In the genomic region with DNA sequence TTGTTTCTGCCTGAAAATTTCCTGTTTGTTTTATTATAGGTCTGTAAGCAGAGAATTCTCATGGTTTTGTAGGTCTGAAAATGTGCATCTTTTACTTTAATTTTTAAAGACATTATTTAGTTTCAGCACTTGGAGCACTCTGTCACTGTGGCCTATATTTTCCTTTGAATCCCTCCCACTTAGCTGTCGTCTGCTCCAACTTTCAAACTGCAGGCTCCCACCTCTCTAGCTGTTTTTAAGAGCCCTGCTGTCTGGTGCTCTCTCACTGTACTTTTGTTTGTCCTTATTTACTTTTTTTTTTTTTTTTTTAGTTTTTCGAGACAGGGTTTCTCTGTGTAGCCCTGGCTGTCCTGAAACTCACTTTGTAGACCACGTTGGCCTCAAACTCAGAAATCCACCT, we compare ENCODE assay signal across 33 mouse cellular contexts. TPM values are rescaled to one million over a fixed set of nuclear protein-coding genes. Genes with fewer than 3 reads are reported as not detected.
DNase-seq lines count a peak whose midpoint lies in the region; ATAC-seq and TF ChIP-seq lines count a peak whose summit lies in the region.
"Had no signal": no experiment of that assay in that cellular context is flagged by ENCODE, and none has a peak within 500 bp of the region (broad histone marks: within the 10 kb centered on the region; RNA-seq: fewer than 3 reads in every experiment).

No protein-coding gene starts in this region.

- H3K27me3 ChIP-seq in intestine, embryonic 15.5 days (replicated peaks): no peaks in the 10 kb centered on the region
- no peaks in the 10 kb centered on the region for H3K27me3 ChIP-seq in intestine, postnatal 0 days (replicated peaks; ENCODE audit: control insufficient read depth, insufficient read depth, low read length)
- H3K27me3 ChIP-seq in intestine, embryonic 16.5 days (replicated peaks; ENCODE audit: control insufficient read depth, insufficient read depth, low read length): no peaks in the 10 kb centered on the region
- H3K27me3 ChIP-seq in midbrain, embryonic 15.5 days (replicated peaks): no peaks in the 10 kb centered on the region
- no peaks in the 10 kb centered on the region for H3K27me3 ChIP-seq in liver, embryonic 11.5 days (replicated peaks; ENCODE audit: control insufficient read depth, insufficient read depth, low read length)
- H3K27me3 ChIP-seq: embryonic facial prominence, embryonic 13.5 days; forebrain, embryonic 12.5 days; forebrain, embryonic 15.5 days; heart, embryonic 13.5 days had no signal

- no peaks in the 10 kb centered on the region for H3K9me3 ChIP-seq in intestine, embryonic 15.5 days
- no peaks in the 10 kb centered on the region for H3K9me3 ChIP-seq in intestine, postnatal 0 days (ENCODE audit: control insufficient read depth)
- no peaks in the 10 kb centered on the region for H3K9me3 ChIP-seq in intestine, embryonic 16.5 days (ENCODE audit: control insufficient read depth, low read length)
- H3K9me3 ChIP-seq in midbrain, embryonic 15.5 days: no peaks in the 10 kb centered on the region
- H3K9me3 ChIP-seq in liver, embryonic 11.5 days (ENCODE audit: control insufficient read depth, low read length): no peaks in the 10 kb centered on the region
- H3K9me3 ChIP-seq: embryonic facial prominence, embryonic 10.5 days; embryonic facial prominence, embryonic 13.5 days; forebrain, embryonic 12.5 days; forebrain, embryonic 15.5 days; heart, embryonic 10.5 days; heart, embryonic 13.5 days had no signal

- peak; percentile 37; the same call in 1 of the 2 replicates for ATAC-seq in intestine, embryonic 15.5 days
- no peak for ATAC-seq in intestine, postnatal 0 days
- peak; percentile 36 for ATAC-seq in intestine, embryonic 16.5 days
- ATAC-seq in midbrain, embryonic 15.5 days (replicated peaks): no peak
- no peak for ATAC-seq in liver, embryonic 11.5 days (replicated peaks; ENCODE audit: low FRiP score)
- ATAC-seq: CD4-positive, CD25-positive, alpha-beta regulatory T cell, adult 4 months; forebrain, embryonic 15.5 days; hindbrain, postnatal 0 days had no signal

- no peaks in the 10 kb centered on the region; the same call in 1 of the 2 replicates for H3K36me3 ChIP-seq in intestine, embryonic 15.5 days
- H3K36me3 ChIP-seq in intestine, postnatal 0 days (ENCODE audit: control insufficient read depth, insufficient read depth): 0 out of 2 replicates have a peak, but pooled peaks cover 8% of the 10 kb centered on the region
- no peaks in the 10 kb centered on the region for H3K36me3 ChIP-seq in intestine, embryonic 16.5 days (ENCODE audit: control insufficient read depth, insufficient read depth, low read length)
- peaks cover 16% of the 10 kb centered on the region; the same call in 1 of the 2 replicates for H3K36me3 ChIP-seq in midbrain, embryonic 15.5 days (replicated peaks)
- no peaks in the 10 kb centered on the region for H3K36me3 ChIP-seq in liver, embryonic 11.5 days (ENCODE audit: control insufficient read depth, insufficient read depth, low read length)
- H3K36me3 ChIP-seq: heart, embryonic 10.5 days had no signal

- H3K27ac ChIP-seq in intestine, embryonic 15.5 days: no peak overlapping the region
- H3K27ac ChIP-seq in intestine, postnatal 0 days (ENCODE audit: low read depth, low read length): no peak overlapping the region
- H3K27ac ChIP-seq in intestine, embryonic 16.5 days (ENCODE audit: low read length): no peak overlapping the region
- no peak overlapping the region for H3K27ac ChIP-seq in midbrain, embryonic 15.5 days
- H3K27ac ChIP-seq in liver, embryonic 11.5 days (ENCODE audit: low read depth, low read length): no peak overlapping the region
- H3K27ac ChIP-seq: embryonic facial prominence, embryonic 10.5 days; embryonic facial prominence, embryonic 13.5 days; forebrain, embryonic 12.5 days; forebrain, embryonic 15.5 days; gastrocnemius, adult 2 months; heart, adult 2 months; heart, embryonic 10.5 days; heart, embryonic 13.5 days; hindbrain, embryonic 14.5 days; hindbrain, postnatal 0 days had no signal

- TF ChIP-seq CTCF in intestine, postnatal 0 days (IDR thresholded peaks at IDR 0.05; ENCODE audit: low read depth): no peak

- no peak overlapping the region for H3K4me2 ChIP-seq in intestine, embryonic 15.5 days (replicated peaks)
- H3K4me2 ChIP-seq in intestine, postnatal 0 days (replicated peaks; ENCODE audit: low read depth): no peak overlapping the region
- no peak overlapping the region for H3K4me2 ChIP-seq in intestine, embryonic 16.5 days (ENCODE audit: low read depth, low read length)
- H3K4me2 ChIP-seq in midbrain, embryonic 15.5 days: no peak overlapping the region
- H3K4me2 ChIP-seq in liver, embryonic 11.5 days: no peak overlapping the region
- H3K4me2 ChIP-seq: embryonic facial prominence, embryonic 13.5 days; forebrain, embryonic 12.5 days; forebrain, embryonic 15.5 days; heart, embryonic 13.5 days; hindbrain, embryonic 14.5 days had no signal

- H3K9ac ChIP-seq in intestine, embryonic 15.5 days: no peak overlapping the region
- no peak overlapping the region for H3K9ac ChIP-seq in intestine, postnatal 0 days (ENCODE audit: low read depth, low read length)
- no peak overlapping the region for H3K9ac ChIP-seq in intestine, embryonic 16.5 days (ENCODE audit: low read depth, low read length)
- no peak overlapping the region for H3K9ac ChIP-seq in midbrain, embryonic 15.5 days
- H3K9ac ChIP-seq in liver, embryonic 11.5 days (ENCODE audit: low read depth, low read length): no peak overlapping the region
- H3K9ac ChIP-seq: embryonic facial prominence, embryonic 13.5 days; forebrain, embryonic 12.5 days; forebrain, embryonic 15.5 days; heart, embryonic 13.5 days; hindbrain, embryonic 14.5 days had no signal

- WGBS in intestine, embryonic 15.5 days: 77% methylated on average over 3 of the region's 3 CpGs
- 51% methylated on average over 3 of the region's 3 CpGs for WGBS in intestine, postnatal 0 days
- WGBS in intestine, embryonic 16.5 days: 66% methylated on average over 3 of the region's 3 CpGs
- WGBS in midbrain, embryonic 15.5 days: 70% methylated on average over 3 of the region's 3 CpGs
- WGBS in liver, embryonic 11.5 days: 70% methylated on average over 3 of the region's 3 CpGs

- H3K4me1 ChIP-seq in intestine, embryonic 15.5 days (replicated peaks): no peaks in the 10 kb centered on the region
- H3K4me1 ChIP-seq in intestine, postnatal 0 days (replicated peaks; ENCODE audit: control insufficient read depth, insufficient read depth, low read length): no peaks in the 10 kb centered on the region
- H3K4me1 ChIP-seq in intestine, embryonic 16.5 days (ENCODE audit: control insufficient read depth, insufficient read depth, low read length): no peaks in the 10 kb centered on the region
- no peaks in the 10 kb centered on the region for H3K4me1 ChIP-seq in midbrain, embryonic 15.5 days
- H3K4me1 ChIP-seq in liver, embryonic 11.5 days (replicated peaks; ENCODE audit: control insufficient read depth, insufficient read depth, low read length): no peaks in the 10 kb centered on the region
- H3K4me1 ChIP-seq: embryonic facial prominence, embryonic 10.5 days; embryonic facial prominence, embryonic 13.5 days; forebrain, embryonic 12.5 days; forebrain, embryonic 15.5 days; heart, embryonic 10.5 days; heart, embryonic 13.5 days had no signal

- DNase-seq in brain, adult 2 months (ENCODE audit: low read depth, low spot score): peak; percentile 78
- no peak for DNase-seq in liver, embryonic 11.5 days (ENCODE audit: low spot score)
- DNase-seq: adrenal gland, adult 2 months; adrenal gland, postnatal 14 days; cerebellum, adult 11-12 months; cerebellum, adult 8-10 months; cerebellum, postnatal 10 days; cerebellum, postnatal 36 days; embryo, embryonic 11 days; gastrocnemius, adult 2 months; gastrocnemius, postnatal 14 days; heart, adult 2 months; heart, postnatal 14 days; heart, postnatal 4 days had no signal

- no peak overlapping the region for H3K4me3 ChIP-seq in intestine, embryonic 15.5 days (replicated peaks)
- H3K4me3 ChIP-seq in intestine, postnatal 0 days (ENCODE audit: low read depth, low read length): no peak overlapping the region
- H3K4me3 ChIP-seq in intestine, embryonic 16.5 days (ENCODE audit: low read length): no peak overlapping the region
- H3K4me3 ChIP-seq in midbrain, embryonic 15.5 days: no peak overlapping the region
- H3K4me3 ChIP-seq in liver, embryonic 11.5 days (ENCODE audit: low read depth, low read length): no peak overlapping the region
- H3K4me3 ChIP-seq: embryonic facial prominence, embryonic 10.5 days; embryonic facial prominence, embryonic 13.5 days; erythroblast, embryonic 14.5 days; forebrain, embryonic 12.5 days; forebrain, embryonic 15.5 days; gastrocnemius, adult 2 months; heart, adult 2 months; heart, embryonic 10.5 days; heart, embryonic 13.5 days had no signal

RNA-seq across cellular contexts. Expression of gene Wdr60, which starts 24.0 kb away (rescaled TPM):
- 11.2 and 11.8 TPM in 2 replicates for polyA plus RNA-seq in intestine, embryonic 15.5 days (2015; fragmentation: Nextera tagmentation; extraction: Ambion mirVana)
- 4.4 and 6.5 TPM in 2 replicates for polyA plus RNA-seq in intestine, postnatal 0 days (2015; fragmentation: Nextera tagmentation; extraction: Ambion mirVana)
- 10.7 and 11.0 TPM in 2 replicates for polyA plus RNA-seq in intestine, embryonic 16.5 days (2015; fragmentation: Nextera tagmentation; extraction: Ambion mirVana)
- polyA plus RNA-seq in midbrain, embryonic 15.5 days (2015; fragmentation: Nextera tagmentation; extraction: Ambion mirVana): 22.6 and 24.5 TPM in 2 replicates
- polyA plus RNA-seq in liver, embryonic 11.5 days (2014; fragmentation: Nextera tagmentation; extraction: Ambion mirVana): 8.7 and 12.2 TPM in 2 replicates

RNA-seq across cellular contexts. Expression of gene Gm11027, which starts 36.4 kb away (rescaled TPM):
- polyA plus RNA-seq in intestine, embryonic 15.5 days (2015; fragmentation: Nextera tagmentation; extraction: Ambion mirVana): not detected in 2 replicates
- not detected in 2 replicates for polyA plus RNA-seq in intestine, postnatal 0 days (2015; fragmentation: Nextera tagmentation; extraction: Ambion mirVana)
- not detected in 2 replicates for polyA plus RNA-seq in intestine, embryonic 16.5 days (2015; fragmentation: Nextera tagmentation; extraction: Ambion mirVana)
- polyA plus RNA-seq in midbrain, embryonic 15.5 days (2015; fragmentation: Nextera tagmentation; extraction: Ambion mirVana): not detected in 2 replicates
- not detected in 2 replicates for polyA plus RNA-seq in liver, embryonic 11.5 days (2014; fragmentation: Nextera tagmentation; extraction: Ambion mirVana)
- polyA plus RNA-seq: adrenal gland, adult 2 months; brain, embryonic 14.5 days; C2C12; CD4-positive, CD25-positive, alpha-beta regulatory T cell, adult 4 months; cortical plate, adult 2 months; embryonic facial prominence, embryonic 10.5 days; embryonic facial prominence, embryonic 13.5 days; erythroblast, embryonic 14.5 days; forebrain, embryonic 12.5 days; forebrain, embryonic 15.5 days; heart, adult 2 months; heart, embryonic 10.5 days; heart, embryonic 13.5 days; heart, embryonic 16.5 days; hindbrain, embryonic 11.5 days; hindbrain, embryonic 14.5 days; hindbrain, postnatal 0 days had no signal

RNA-seq across cellular contexts. Expression of gene Esyt2, which starts 42.2 kb away (rescaled TPM):
- polyA plus RNA-seq in intestine, embryonic 15.5 days (2015; fragmentation: Nextera tagmentation; extraction: Ambion mirVana): 22.7 and 23.6 TPM in 2 replicates
- polyA plus RNA-seq in intestine, postnatal 0 days (2015; fragmentation: Nextera tagmentation; extraction: Ambion mirVana): 14.1 and 14.9 TPM in 2 replicates
- polyA plus RNA-seq in intestine, embryonic 16.5 days (2015; fragmentation: Nextera tagmentation; extraction: Ambion mirVana): 15.7 and 18.0 TPM in 2 replicates
- 11.4 and 12.1 TPM in 2 replicates for polyA plus RNA-seq in midbrain, embryonic 15.5 days (2015; fragmentation: Nextera tagmentation; extraction: Ambion mirVana)
- 20.9 and 21.1 TPM in 2 replicates for polyA plus RNA-seq in liver, embryonic 11.5 days (2014; fragmentation: Nextera tagmentation; extraction: Ambion mirVana)

Comparison
In these comparisons a context has a peak if more than half of its experiments do, and no peak if none do; other contexts are left out.
1. ATAC-seq: peak in intestine, embryonic 15.5 days (single experiment) and intestine, embryonic 16.5 days (single experiment); none in intestine, postnatal 0 days (single experiment), midbrain, embryonic 15.5 days (single experiment) and liver, embryonic 11.5 days (single experiment).